Mouse (Mus musculus): ENCODE measurements at regions not wholly inside any gene's neighbourhood (a gene's known extent, or its start where the extent isn't known, plus 50 kb on each side); places are given as distances from the start of the nearest gene placed in this dataset.

GRCm38 (mm10) chr10:118795061-118795407 lies 75.0 kb downstream of the Dyrk2 start:
- Histone ChIP-seq H3K27me3 (ENCODE audit: control insufficient read depth, insufficient read depth, low read length) (no peaks in the 10 kb centered on the region), H3K79me2 (ENCODE audit: control insufficient read depth, insufficient read depth, low read length) (no peaks in the 10 kb centered on the region), H3K4me1 (ENCODE audit: control insufficient read depth, insufficient read depth, low read length) (no peaks in the 10 kb centered on the region), H3K4me3 (ENCODE audit: insufficient read depth, low read depth, low read length) (no peak overlapping the region), H3K27ac (replicated peaks; ENCODE audit: insufficient read depth, low read depth, low read length) (no peak overlapping the region), H3K9ac (ENCODE audit: low read depth, low read length) (no peak overlapping the region), H3K36me3 (ENCODE audit: control insufficient read depth, insufficient read depth, low read length) (no peaks in the 10 kb centered on the region)
- DNase-seq (ENCODE audit: extremely low read depth, low read depth, low spot score) = no peak
- TF ChIP-seq CTCF (IDR thresholded peaks at IDR 0.05; ENCODE audit: low read depth, low read length) = no peak
- no peak for TF ChIP-seq POLR2A (IDR thresholded peaks at IDR 0.05; ENCODE audit: extremely low read depth, insufficient read depth, low read length)
- 59% methylated on average over 3 of the region's 3 CpGs for WGBS

GRCm38 (mm10) chr10:118796512-118796911 lies 73.5 kb downstream of the Dyrk2 start:
- H3K9ac ChIP-seq (ENCODE audit: low read depth, low read length) = no peak overlapping the region
- no peaks in the 10 kb centered on the region for H3K4me1 ChIP-seq (ENCODE audit: control insufficient read depth, insufficient read depth, low read length)
- no peaks in the 10 kb centered on the region for H3K79me2 ChIP-seq (ENCODE audit: control insufficient read depth, insufficient read depth, low read length)
- WGBS = 80% methylated on average over 7 of the region's 7 CpGs
- no peak for TF ChIP-seq CTCF (IDR thresholded peaks at IDR 0.05; ENCODE audit: low read depth, low read length)
- TF ChIP-seq POLR2A (IDR thresholded peaks at IDR 0.05; ENCODE audit: extremely low read depth, insufficient read depth, low read length) = no peak
- H3K36me3 ChIP-seq (ENCODE audit: control insufficient read depth, insufficient read depth, low read length) = no peaks in the 10 kb centered on the region
- H3K4me3 ChIP-seq (ENCODE audit: insufficient read depth, low read depth, low read length) = no peak overlapping the region
- H3K27ac ChIP-seq (replicated peaks; ENCODE audit: insufficient read depth, low read depth, low read length) = no peak overlapping the region
- peak; percentile 42 for DNase-seq (ENCODE audit: extremely low read depth, low read depth, low spot score)
- no peaks in the 10 kb centered on the region for H3K27me3 ChIP-seq (ENCODE audit: control insufficient read depth, insufficient read depth, low read length)

GRCm38 (mm10) chr10:118797256-118797655 lies 72.8 kb downstream of the Dyrk2 start:
- Histone ChIP-seq H3K36me3 (ENCODE audit: control insufficient read depth, insufficient read depth, low read length) (no peaks in the 10 kb centered on the region), H3K4me1 (ENCODE audit: control insufficient read depth, insufficient read depth, low read length) (no peaks in the 10 kb centered on the region), H3K79me2 (ENCODE audit: control insufficient read depth, insufficient read depth, low read length) (no peaks in the 10 kb centered on the region), H3K9ac (ENCODE audit: low read depth, low read length) (no peak overlapping the region), H3K4me3 (ENCODE audit: insufficient read depth, low read depth, low read length) (no peak overlapping the region), H3K27ac (replicated peaks; ENCODE audit: insufficient read depth, low read depth, low read length) (no peak overlapping the region), H3K27me3 (ENCODE audit: control insufficient read depth, insufficient read depth, low read length) (no peaks in the 10 kb centered on the region)
- DNase-seq (ENCODE audit: extremely low read depth, low read depth, low spot score) = peak; percentile 37
- no peak for TF ChIP-seq CTCF (IDR thresholded peaks at IDR 0.05; ENCODE audit: low read depth, low read length)
- no peak for TF ChIP-seq POLR2A (IDR thresholded peaks at IDR 0.05; ENCODE audit: extremely low read depth, insufficient read depth, low read length)
- WGBS = 26% methylated on average over 5 of the region's 5 CpGs

- DNase-seq (ENCODE audit: extremely low read depth, low read depth, low spot score) = no peak
- Histone ChIP-seq H3K4me1 (ENCODE audit: control insufficient read depth, insufficient read depth, low read length) (peaks cover 5% of the 10 kb centered on the region; the same call in 1 of the 2 replicates), H3K27ac (replicated peaks; ENCODE audit: insufficient read depth, low read depth, low read length) (no peak overlapping the region), H3K27me3 (ENCODE audit: control insufficient read depth, insufficient read depth, low read length) (no peaks in the 10 kb centered on the region), H3K36me3 (ENCODE audit: control insufficient read depth, insufficient read depth, low read length) (no peaks in the 10 kb centered on the region), H3K79me2 (ENCODE audit: control insufficient read depth, insufficient read depth, low read length) (no peaks in the 10 kb centered on the region), H3K4me3 (ENCODE audit: insufficient read depth, low read depth, low read length) (no peak overlapping the region), H3K9ac (ENCODE audit: low read depth, low read length) (no peak overlapping the region)
- 95% methylated on average over 8 of the region's 8 CpGs for WGBS
- TF ChIP-seq POLR2A (IDR thresholded peaks at IDR 0.05; ENCODE audit: extremely low read depth, insufficient read depth, low read length) = no peak
- no peak for TF ChIP-seq CTCF (IDR thresholded peaks at IDR 0.05; ENCODE audit: low read depth, low read length)
Measured at GRCm38 (mm10) chr10:118799767-118800166, 70.2 kb downstream of the Dyrk2 start.

- H3K36me3 ChIP-seq (ENCODE audit: control insufficient read depth, insufficient read depth, low read length) = no peaks in the 10 kb centered on the region
- no peak overlapping the region for H3K9ac ChIP-seq (ENCODE audit: low read depth, low read length)
Measured at GRCm38 (mm10) chr10:118803922-118804557, 66.0 kb downstream of the Dyrk2 start.

GRCm38 (mm10) chr10:118804574-118804973 lies 65.4 kb downstream of the Dyrk2 start:
- WGBS = 21% methylated on average over 5 of the region's 5 CpGs
- TF ChIP-seq CTCF (IDR thresholded peaks at IDR 0.05; ENCODE audit: low read depth, low read length) (no peak), POLR2A (IDR thresholded peaks at IDR 0.05; ENCODE audit: extremely low read depth, insufficient read depth, low read length) (no peak)
- peak; percentile 51 for DNase-seq (ENCODE audit: extremely low read depth, low read depth, low spot score)
- no peaks in the 10 kb centered on the region for H3K27me3 ChIP-seq (ENCODE audit: control insufficient read depth, insufficient read depth, low read length)
- no peak overlapping the region for H3K4me3 ChIP-seq (ENCODE audit: insufficient read depth, low read depth, low read length)
- peaks cover 6% of the 10 kb centered on the region; the same call in 1 of the 2 replicates for H3K4me1 ChIP-seq (ENCODE audit: control insufficient read depth, insufficient read depth, low read length)
- H3K79me2 ChIP-seq (ENCODE audit: control insufficient read depth, insufficient read depth, low read length) = no peaks in the 10 kb centered on the region
- H3K27ac ChIP-seq (replicated peaks; ENCODE audit: insufficient read depth, low read depth, low read length) = no peak overlapping the region
- no peaks in the 10 kb centered on the region for H3K36me3 ChIP-seq (ENCODE audit: control insufficient read depth, insufficient read depth, low read length)
- no peak overlapping the region for H3K9ac ChIP-seq (ENCODE audit: low read depth, low read length)

More at GRCm38 (mm10) chr10:118803922-118804557, 66.0 kb downstream of the Dyrk2 start:
- H3K4me1 ChIP-seq (ENCODE audit: control insufficient read depth, insufficient read depth, low read length) = peaks cover 6% of the 10 kb centered on the region; the same call in 1 of the 2 replicates
- WGBS = 61% methylated on average over 20 of the region's 20 CpGs
- H3K27me3 ChIP-seq (ENCODE audit: control insufficient read depth, insufficient read depth, low read length) = no peaks in the 10 kb centered on the region
- peak; percentile 35 for DNase-seq (ENCODE audit: extremely low read depth, low read depth, low spot score)
- H3K27ac ChIP-seq (replicated peaks; ENCODE audit: insufficient read depth, low read depth, low read length) = no peak overlapping the region
- H3K79me2 ChIP-seq (ENCODE audit: control insufficient read depth, insufficient read depth, low read length) = no peaks in the 10 kb centered on the region
- no peak overlapping the region for H3K4me3 ChIP-seq (ENCODE audit: insufficient read depth, low read depth, low read length)
- TF ChIP-seq CTCF (IDR thresholded peaks at IDR 0.05; ENCODE audit: low read depth, low read length) = no peak
- no peak for TF ChIP-seq POLR2A (IDR thresholded peaks at IDR 0.05; ENCODE audit: extremely low read depth, insufficient read depth, low read length)

Data from liver, adult 2 months (tissue).